Mouse (Mus musculus): ENCODE data around the gene Trpm5. TPM values are rescaled to one million over a fixed set of nuclear protein-coding genes. Genes with fewer than 3 reads are reported as not detected.

Trpm5 gene
- polyA plus RNA-seq, 1 experiment from 2014 or later: 1.3 TPM

- Histone ChIP-seq H3K36me3 (ENCODE audit: control insufficient read depth, insufficient read depth, low read length) (peaks cover 55% of the 10 kb centered on the region), H3K4me3 (replicated peaks; ENCODE audit: low read depth, low read length) (no peak overlapping the region), H3K4me2 (ENCODE audit: low read length) (no peak overlapping the region), H3K9me3 (ENCODE audit: control insufficient read depth, low read length) (no peaks in the 10 kb centered on the region), H3K4me1 (ENCODE audit: control insufficient read depth, insufficient read depth, low read length) (no peaks in the 10 kb centered on the region), H3K27me3 (ENCODE audit: control insufficient read depth, insufficient read depth, low read length) (no peaks in the 10 kb centered on the region), H3K27ac (replicated peaks; ENCODE audit: low read depth, low read length) (no peak overlapping the region), H3K9ac (replicated peaks; ENCODE audit: low read length) (no peak overlapping the region)
- DNase-seq (no peak), ATAC-seq (ENCODE audit: low FRiP score, low TSS enrichment) (no peak)
- 86% methylated on average over 2 of the region's 2 CpGs for WGBS
Observed at GRCm38 (mm10) chr7:143062704-143063103, 31.7 kb downstream of the Trpm5 start.

- ATAC-seq (ENCODE audit: low FRiP score, low TSS enrichment) (no peak), DNase-seq (no peak)
- H3K36me3 ChIP-seq (ENCODE audit: control insufficient read depth, insufficient read depth, low read length): peaks cover 27% of the 10 kb centered on the region
- H3K27me3 ChIP-seq (ENCODE audit: control insufficient read depth, insufficient read depth, low read length): no peaks in the 10 kb centered on the region
- H3K9me3 ChIP-seq (ENCODE audit: control insufficient read depth, low read length): no peaks in the 10 kb centered on the region
- H3K4me2 ChIP-seq (ENCODE audit: low read length): no peak overlapping the region
- no peak overlapping the region; the same call in 1 of the 2 replicates for H3K27ac ChIP-seq (replicated peaks; ENCODE audit: low read depth, low read length)
- no peak overlapping the region for H3K4me3 ChIP-seq (replicated peaks; ENCODE audit: low read depth, low read length)
- peaks cover 17% of the 10 kb centered on the region for H3K4me1 ChIP-seq (ENCODE audit: control insufficient read depth, insufficient read depth, low read length)
- 76% methylated on average over 5 of the region's 5 CpGs for WGBS
- no peak overlapping the region for H3K9ac ChIP-seq (replicated peaks; ENCODE audit: low read length)
Observed at GRCm38 (mm10) chr7:143059202-143059870, 35.1 kb downstream of the Trpm5 start.

- no peak overlapping the region for H3K4me2 ChIP-seq (ENCODE audit: low read length)
- peaks cover 16% of the 10 kb centered on the region for H3K36me3 ChIP-seq (ENCODE audit: control insufficient read depth, insufficient read depth, low read length)
- no peak overlapping the region for H3K4me3 ChIP-seq (replicated peaks; ENCODE audit: low read depth, low read length)
- H3K27ac ChIP-seq (replicated peaks; ENCODE audit: low read depth, low read length): no peak overlapping the region; the same call in none of the 2 replicates
- no peak overlapping the region for H3K9ac ChIP-seq (replicated peaks; ENCODE audit: low read length)
- H3K9me3 ChIP-seq (ENCODE audit: control insufficient read depth, low read length): no peaks in the 10 kb centered on the region
- no peak for ATAC-seq (ENCODE audit: low FRiP score, low TSS enrichment)
- WGBS: 86% methylated on average over 5 of the region's 5 CpGs
- DNase-seq: no peak
- peaks cover 27% of the 10 kb centered on the region for H3K4me1 ChIP-seq (ENCODE audit: control insufficient read depth, insufficient read depth, low read length)
- H3K27me3 ChIP-seq (ENCODE audit: control insufficient read depth, insufficient read depth, low read length): no peaks in the 10 kb centered on the region
Observed at GRCm38 (mm10) chr7:143058221-143058697, 36.2 kb downstream of the Trpm5 start.

- H3K9ac ChIP-seq (replicated peaks; ENCODE audit: low read length): no peak overlapping the region
- H3K4me3 ChIP-seq (replicated peaks; ENCODE audit: low read depth, low read length): no peak overlapping the region
- no peak overlapping the region; the same call in 1 of the 2 replicates for H3K27ac ChIP-seq (replicated peaks; ENCODE audit: low read depth, low read length)
- no peak for DNase-seq
- no peaks in the 10 kb centered on the region for H3K9me3 ChIP-seq (ENCODE audit: control insufficient read depth, low read length)
- H3K27me3 ChIP-seq (ENCODE audit: control insufficient read depth, insufficient read depth, low read length): no peaks in the 10 kb centered on the region
- peaks cover 27% of the 10 kb centered on the region for H3K4me1 ChIP-seq (ENCODE audit: control insufficient read depth, insufficient read depth, low read length)
- H3K36me3 ChIP-seq (ENCODE audit: control insufficient read depth, insufficient read depth, low read length): peaks cover 11% of the 10 kb centered on the region
- no peak for ATAC-seq (ENCODE audit: low FRiP score, low TSS enrichment)
- no peak overlapping the region for H3K4me2 ChIP-seq (ENCODE audit: low read length)
- 91% methylated on average over 9 of the region's 9 CpGs for WGBS
Observed at GRCm38 (mm10) chr7:143057667-143058220, 36.7 kb downstream of the Trpm5 start.

GRCm38 (mm10) chr7:143057023-143057422, 37.4 kb downstream of the Trpm5 start:
- 90% methylated on average over 5 of the region's 5 CpGs for WGBS
- Histone ChIP-seq H3K36me3 (ENCODE audit: control insufficient read depth, insufficient read depth, low read length) (0 out of 2 replicates have a peak, but pooled peaks cover 5% of the 10 kb centered on the region), H3K27ac (replicated peaks; ENCODE audit: low read depth, low read length) (no peak overlapping the region), H3K4me1 (ENCODE audit: control insufficient read depth, insufficient read depth, low read length) (peaks cover 32% of the 10 kb centered on the region), H3K4me2 (ENCODE audit: low read length) (no peak overlapping the region), H3K9ac (replicated peaks; ENCODE audit: low read length) (no peak overlapping the region), H3K9me3 (ENCODE audit: control insufficient read depth, low read length) (no peaks in the 10 kb centered on the region), H3K4me3 (replicated peaks; ENCODE audit: low read depth, low read length) (no peak overlapping the region), H3K27me3 (ENCODE audit: control insufficient read depth, insufficient read depth, low read length) (no peaks in the 10 kb centered on the region)
- ATAC-seq (ENCODE audit: low FRiP score, low TSS enrichment): no peak
- no peak for DNase-seq

GRCm38 (mm10) chr7:143055499-143056186, 38.8 kb downstream of the Trpm5 start:
- H3K9ac ChIP-seq (replicated peaks; ENCODE audit: low read length): peak overlapping the region; percentile 6; the same call in 1 of the 2 replicates
- ATAC-seq (ENCODE audit: low FRiP score, low TSS enrichment): no peak
- H3K4me1 ChIP-seq (ENCODE audit: control insufficient read depth, insufficient read depth, low read length): peaks cover 33% of the 10 kb centered on the region

GRCm38 (mm10) chr7:143055001-143055400, 39.4 kb downstream of the Trpm5 start:
- Histone ChIP-seq H3K36me3 (ENCODE audit: control insufficient read depth, insufficient read depth, low read length) (no peaks in the 10 kb centered on the region), H3K27ac (replicated peaks; ENCODE audit: low read depth, low read length) (no peak overlapping the region), H3K4me3 (replicated peaks; ENCODE audit: low read depth, low read length) (0 out of 2 replicates have a peak overlapping the region, but pooled peaks have one; percentile 8), H3K4me2 (ENCODE audit: low read length) (peak overlapping the region; percentile 83), H3K4me1 (ENCODE audit: control insufficient read depth, insufficient read depth, low read length) (peaks cover 33% of the 10 kb centered on the region), H3K9me3 (ENCODE audit: control insufficient read depth, low read length) (no peaks in the 10 kb centered on the region), H3K27me3 (ENCODE audit: control insufficient read depth, insufficient read depth, low read length) (no peaks in the 10 kb centered on the region), H3K9ac (replicated peaks; ENCODE audit: low read length) (peak overlapping the region; percentile 6; the same call in 1 of the 2 replicates)
- ATAC-seq (ENCODE audit: low FRiP score, low TSS enrichment): no peak
- WGBS: 99% methylated on average over 3 of the region's 3 CpGs
- no peak for DNase-seq

More at GRCm38 (mm10) chr7:143055499-143056186, 38.8 kb downstream of the Trpm5 start:
- H3K36me3 ChIP-seq (ENCODE audit: control insufficient read depth, insufficient read depth, low read length): no peaks in the 10 kb centered on the region
- no peak overlapping the region for H3K4me3 ChIP-seq (replicated peaks; ENCODE audit: low read depth, low read length)
- WGBS: 85% methylated on average over 11 of the region's 11 CpGs
- H3K27me3 ChIP-seq (ENCODE audit: control insufficient read depth, insufficient read depth, low read length): no peaks in the 10 kb centered on the region
- peak overlapping the region; percentile 24; the same call in 1 of the 2 replicates for H3K4me2 ChIP-seq (ENCODE audit: low read length)
- H3K9me3 ChIP-seq (ENCODE audit: control insufficient read depth, low read length): no peaks in the 10 kb centered on the region
- H3K27ac ChIP-seq (replicated peaks; ENCODE audit: low read depth, low read length): no peak overlapping the region
- DNase-seq: no peak

- H3K36me3 ChIP-seq (ENCODE audit: control insufficient read depth, insufficient read depth, low read length): no peaks in the 10 kb centered on the region
- ATAC-seq (ENCODE audit: low FRiP score, low TSS enrichment) (no peak), DNase-seq (no peak)
- H3K9ac ChIP-seq (replicated peaks; ENCODE audit: low read length): 0 out of 2 replicates have a peak overlapping the region, but pooled peaks have one; percentile 30
- WGBS: 40% methylated on average over 3 of the region's 3 CpGs
- H3K27ac ChIP-seq (replicated peaks; ENCODE audit: low read depth, low read length): no peak overlapping the region
- H3K27me3 ChIP-seq (ENCODE audit: control insufficient read depth, insufficient read depth, low read length): no peaks in the 10 kb centered on the region
- H3K4me3 ChIP-seq (replicated peaks; ENCODE audit: low read depth, low read length): 0 out of 2 replicates have a peak overlapping the region, but pooled peaks have one; percentile 8
- H3K4me1 ChIP-seq (ENCODE audit: control insufficient read depth, insufficient read depth, low read length): peaks cover 33% of the 10 kb centered on the region
- peak overlapping the region; percentile 83 for H3K4me2 ChIP-seq (ENCODE audit: low read length)
- no peaks in the 10 kb centered on the region for H3K9me3 ChIP-seq (ENCODE audit: control insufficient read depth, low read length)
Observed at GRCm38 (mm10) chr7:143054612-143054965, 39.9 kb downstream of the Trpm5 start.

All from midbrain, embryonic 14.5 days (tissue).